Mouse (Mus musculus) thymus, postnatal 25 days (tissue): Measurements from ENCODE around the gene Taf9.

Source experiments
- DNase-seq: peaks from one replicate; pipeline ENCODE4 v3.0.0; 2022

Taf9 gene

DNA sequence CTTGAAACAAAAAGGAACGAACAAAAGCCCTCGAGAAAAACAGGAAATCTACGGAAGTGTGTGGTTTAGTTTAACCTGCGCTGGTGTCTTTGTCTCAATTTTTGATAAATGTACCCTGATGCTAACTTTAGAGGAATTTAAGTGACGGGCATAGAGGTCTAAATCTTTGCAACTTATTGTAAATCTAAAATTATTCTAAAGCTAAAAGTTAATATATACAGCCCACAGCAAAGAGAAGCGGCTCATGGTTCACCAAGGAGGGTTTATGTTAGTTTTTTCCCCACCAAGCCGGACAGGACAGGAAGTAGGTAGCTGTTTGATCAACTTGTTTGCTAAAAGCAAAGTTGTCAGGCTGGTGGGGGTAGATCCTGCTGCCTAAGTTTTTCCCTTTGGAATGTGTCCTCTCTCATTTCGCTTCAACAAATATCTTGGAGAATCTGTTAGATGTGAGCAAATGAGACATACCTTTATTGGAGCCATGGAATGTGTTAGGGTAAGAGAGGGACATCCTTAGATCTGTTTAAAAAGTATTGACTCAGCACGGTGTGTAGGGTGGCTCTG, 18.9 kb downstream of the Taf9 start:
- DNase-seq: no peak

DNA sequence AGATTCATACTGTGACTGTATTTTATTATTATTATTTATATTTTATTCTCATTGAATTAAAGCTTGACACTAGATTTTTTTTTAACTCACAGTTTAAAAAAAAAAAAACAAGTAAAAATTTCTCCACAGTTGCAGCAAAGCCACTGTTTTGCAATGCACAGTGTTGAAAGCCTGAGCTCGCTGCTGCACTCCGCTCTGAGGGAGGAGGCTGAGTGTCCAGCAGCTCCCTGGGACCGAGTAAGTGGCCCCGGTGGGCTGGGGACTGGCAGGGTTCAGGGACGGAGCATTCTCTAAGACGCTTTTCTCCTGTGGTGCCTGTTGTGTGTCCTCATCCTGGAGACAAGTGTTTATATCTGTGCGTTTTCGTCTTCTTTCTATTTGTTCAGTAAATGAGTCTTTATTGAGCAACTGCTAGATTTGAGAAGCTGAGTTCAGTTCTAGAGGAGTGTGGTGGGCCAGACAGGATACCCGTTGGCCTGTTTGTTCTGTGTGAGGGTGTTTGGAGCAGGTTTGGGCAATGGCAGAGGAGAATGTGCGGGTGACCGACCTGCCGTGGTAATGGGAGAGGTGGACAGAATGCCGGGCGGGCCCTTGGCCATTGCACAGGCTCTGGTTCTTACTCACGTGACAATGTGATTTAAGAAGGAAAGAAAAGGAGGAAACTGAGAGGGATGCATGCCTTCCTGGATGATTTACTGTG, 24.7 kb downstream of the Taf9 start:
- no peak for DNase-seq

DNA sequence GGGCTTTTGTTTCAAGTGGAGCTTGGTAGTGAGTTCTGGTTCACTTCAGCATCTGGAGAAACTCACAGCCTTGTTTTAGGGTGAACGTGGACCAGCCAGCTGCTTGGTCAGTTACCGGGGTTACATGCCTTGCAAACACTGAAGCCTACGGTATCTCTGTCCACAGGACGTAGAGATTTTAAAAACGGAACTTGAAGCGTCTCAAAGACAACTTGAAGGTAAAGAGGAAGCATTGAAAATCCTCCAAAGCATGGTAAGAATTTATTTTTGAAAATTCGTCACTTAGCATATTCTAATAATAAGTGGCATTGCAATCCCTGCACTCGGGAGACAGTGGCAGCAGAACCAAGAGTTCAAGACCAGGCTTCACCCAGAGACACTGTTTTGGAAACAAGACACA, 30.2 kb downstream of the Taf9 start:
- DNase-seq: no peak

DNA sequence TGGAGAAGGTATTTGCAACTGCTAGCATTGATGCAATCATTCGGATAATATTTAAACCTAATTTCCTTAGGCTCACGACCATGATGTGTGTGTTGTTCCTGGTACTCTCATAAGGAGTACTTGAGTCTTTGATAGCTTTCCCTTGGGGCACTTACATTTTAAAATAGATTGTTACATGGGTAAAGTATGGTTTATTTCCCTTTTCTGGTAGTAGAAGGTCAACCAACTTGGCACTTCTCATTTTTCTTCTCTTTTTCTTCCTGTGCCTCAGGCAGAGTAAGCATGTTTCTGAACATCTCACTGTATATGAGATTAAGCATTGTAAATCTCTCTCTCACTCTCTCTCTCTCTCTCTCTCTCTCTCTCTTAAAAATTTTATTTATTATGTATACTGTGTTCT, 31.5 kb downstream of the Taf9 start:
- DNase-seq: no peak

DNA sequence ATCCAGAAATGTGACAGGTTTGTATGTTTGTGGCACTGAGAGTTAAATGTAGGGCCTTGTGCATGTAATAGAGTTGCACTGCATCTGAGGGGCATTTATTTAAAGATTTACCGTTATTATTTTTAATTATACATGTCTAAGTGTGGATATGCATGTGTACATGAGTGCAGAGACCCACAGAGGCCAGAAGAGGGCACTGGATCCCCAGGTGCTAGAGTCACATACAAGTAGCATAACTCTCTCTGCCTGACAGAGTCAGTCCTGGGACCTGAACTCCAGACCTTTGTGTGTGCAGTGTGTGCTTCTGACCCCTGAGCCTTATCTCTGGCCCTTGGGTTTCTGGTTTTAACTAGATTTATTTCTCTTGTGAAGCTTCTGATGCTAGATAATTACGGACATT, 33.0 kb downstream of the Taf9 start:
- DNase-seq: no peak

DNA sequence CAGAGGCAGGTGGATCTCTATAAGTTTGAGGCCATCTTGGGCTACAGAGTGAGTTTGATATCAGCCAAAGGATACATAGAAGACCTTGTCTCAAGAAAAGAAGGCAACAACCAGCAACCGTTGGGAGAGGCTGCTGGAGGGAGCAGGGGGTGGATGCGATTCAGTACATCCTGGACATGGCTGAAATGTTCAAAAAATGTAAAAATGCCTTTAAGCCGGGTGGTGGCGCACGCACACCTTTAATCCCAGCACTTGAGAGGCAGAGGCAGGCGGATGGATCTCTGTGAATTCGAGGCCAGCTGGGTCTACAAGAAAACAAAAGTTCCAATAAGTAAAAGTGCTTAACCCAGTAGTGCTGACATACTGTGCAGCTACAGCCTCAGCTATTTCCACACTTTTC, 36.1 kb downstream of the Taf9 start:
- DNase-seq: no peak

DNA sequence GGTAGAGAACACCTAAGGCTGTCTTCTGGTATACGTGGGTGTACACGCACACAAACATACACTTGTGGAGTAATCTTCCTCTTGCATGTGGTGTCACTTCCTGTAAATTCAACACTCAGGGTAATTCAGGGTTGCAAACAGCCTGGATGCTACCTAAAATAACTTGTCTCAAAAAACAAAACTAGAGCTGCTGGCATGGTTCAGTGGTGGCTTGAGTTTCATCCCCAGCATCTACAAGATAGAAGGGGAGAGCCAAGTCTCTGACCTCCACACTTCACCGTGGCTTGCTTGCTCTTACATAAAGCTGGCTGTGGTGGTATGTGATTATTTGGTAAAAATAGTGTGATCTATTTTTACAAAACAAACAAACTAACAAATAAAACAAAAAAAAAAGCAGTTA, 46.2 kb downstream of the Taf9 start:
- no peak for DNase-seq

DNA sequence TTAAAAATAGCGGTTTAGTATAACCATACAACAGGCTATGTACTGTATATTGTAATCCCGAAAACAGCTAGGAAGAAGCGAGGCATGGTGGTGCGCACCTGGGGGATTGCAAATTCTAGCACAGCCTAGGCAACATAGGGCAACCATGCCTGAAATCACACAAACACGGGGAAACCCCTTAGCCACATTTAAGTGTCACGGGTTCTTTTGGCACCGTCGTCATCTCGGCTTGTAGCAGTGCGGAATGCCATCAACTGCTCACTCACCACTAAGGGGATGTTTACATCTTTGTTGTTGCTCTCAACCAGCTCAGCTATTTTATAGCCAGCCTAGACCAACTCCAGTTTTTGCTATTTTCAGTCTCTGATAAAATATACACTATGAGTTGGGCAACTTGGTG, 47.5 kb downstream of the Taf9 start:
- no peak for DNase-seq

DNA sequence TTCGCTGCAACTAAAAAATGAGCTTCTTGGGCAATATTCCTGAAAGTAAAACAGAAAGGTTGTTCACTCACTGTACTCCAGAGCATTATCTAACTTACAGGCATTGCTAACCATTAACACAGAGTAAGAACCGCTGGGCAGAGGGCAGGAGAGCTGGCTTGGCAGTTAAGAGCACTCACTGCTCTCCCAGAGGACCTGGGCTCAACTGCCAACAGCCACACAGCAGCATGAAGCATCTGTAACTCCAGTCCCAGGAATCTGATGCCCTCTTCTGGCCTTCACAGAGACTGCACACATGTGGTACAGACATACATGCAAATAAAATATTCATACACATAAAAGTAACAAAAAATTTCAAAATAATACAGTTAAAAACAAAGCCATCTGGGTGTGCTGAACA, 52.1 kb downstream of the Taf9 start:
- DNase-seq: no peak
